Mouse (Mus musculus) mesoderm, embryonic 11.5 days (tissue): ENCODE measurements around the gene Pold3.
"Not testable (repeated sequence)": the region's sequence is repeated elsewhere in the genome, so short reads cannot be mapped to it uniquely, and the experiment has no call there.

Experiments used
- DNase-seq: peaks from one replicate; pipeline ENCODE4 v3.0.0-alpha.2; 2012; ENCODE audit warnings: low read depth, low spot score

The Pold3 gene

DNA sequence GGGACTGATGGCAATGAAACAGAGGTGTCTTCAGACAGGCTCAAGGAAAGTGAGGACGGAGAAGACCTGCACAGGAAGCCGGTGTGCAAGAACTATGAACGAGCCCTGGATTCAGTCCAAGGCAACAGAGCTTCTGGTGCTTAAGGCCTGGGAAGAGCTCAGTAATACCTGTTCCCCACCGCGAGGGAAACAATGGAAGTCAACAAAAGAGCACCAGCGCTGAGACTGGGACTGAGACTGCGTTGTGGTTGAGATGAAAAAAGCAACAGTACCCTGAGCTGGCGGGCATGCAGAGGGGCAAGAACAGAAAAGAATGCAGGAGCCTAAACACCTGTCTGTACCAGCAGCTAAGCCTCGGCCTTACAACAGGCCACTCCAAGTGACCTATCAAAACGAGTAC, 9.9 kb downstream of the Pold3 start:
- DNase-seq: no peak

DNA sequence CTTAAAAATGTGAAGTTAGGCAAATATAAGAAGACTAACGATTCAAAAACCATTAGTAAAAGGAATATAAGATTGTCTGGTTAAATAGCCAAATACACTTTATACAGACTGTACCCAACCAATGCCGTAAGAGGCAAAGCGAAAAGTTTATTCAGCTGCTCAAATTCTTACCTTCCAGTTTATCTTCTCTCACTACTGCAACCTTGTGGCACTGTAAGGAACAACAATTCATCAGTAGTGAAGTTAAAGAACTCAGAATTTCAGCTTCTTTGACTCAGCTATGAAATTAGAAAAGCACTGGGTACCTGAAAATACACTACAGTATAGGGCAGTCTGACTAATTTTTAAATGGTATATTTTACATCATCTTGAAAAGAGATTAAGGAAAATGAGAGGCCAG, 13.0 kb downstream of the Pold3 start:
- DNase-seq: peak; percentile 34

DNA sequence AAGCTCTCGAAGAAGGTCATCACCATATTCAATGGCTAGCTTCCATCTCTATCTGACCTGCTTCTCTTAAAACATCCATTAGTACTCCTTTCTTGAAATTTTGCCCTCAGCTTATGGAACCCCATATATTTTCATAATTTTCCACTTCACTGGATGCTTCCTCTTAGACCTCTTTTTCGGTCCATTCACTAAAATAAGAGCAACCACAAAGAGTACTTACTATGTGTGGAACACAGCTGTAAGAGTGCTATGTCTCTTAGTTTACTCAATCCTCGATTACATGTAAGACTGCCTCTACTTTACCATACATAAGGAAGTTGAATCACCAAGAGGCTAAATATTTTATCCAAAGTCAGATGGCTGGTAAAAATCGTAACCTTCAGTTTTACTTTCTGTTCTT, 16.7 kb downstream of the Pold3 start:
- DNase-seq: no peak

DNA sequence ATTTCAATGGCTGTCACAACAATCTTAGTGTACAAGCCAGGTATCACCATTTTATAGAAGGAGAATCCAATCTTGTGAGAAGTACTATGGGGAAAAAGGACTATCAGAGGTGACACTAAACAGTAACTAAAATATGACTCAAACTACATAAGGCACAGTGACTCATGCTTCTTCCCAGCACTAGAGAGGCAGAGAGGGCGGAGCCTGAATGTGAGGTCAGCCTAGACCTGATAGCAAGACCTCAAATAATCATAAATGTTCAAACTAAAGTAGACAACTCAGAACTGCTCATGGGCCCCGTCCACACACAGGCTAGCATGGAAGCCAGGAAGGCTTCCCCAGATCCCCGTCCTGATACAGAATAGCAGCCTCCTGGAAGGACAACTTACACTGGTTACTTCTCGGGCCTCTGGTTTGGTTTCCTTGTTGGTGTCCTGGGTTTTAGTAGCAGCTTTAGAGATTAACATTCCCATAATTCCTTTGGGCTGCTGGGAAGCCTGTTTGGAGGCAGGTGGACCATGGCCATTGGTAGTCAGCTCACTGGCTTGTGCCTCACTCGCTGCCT, 21.3 kb downstream of the Pold3 start:
- DNase-seq: no peak

DNA sequence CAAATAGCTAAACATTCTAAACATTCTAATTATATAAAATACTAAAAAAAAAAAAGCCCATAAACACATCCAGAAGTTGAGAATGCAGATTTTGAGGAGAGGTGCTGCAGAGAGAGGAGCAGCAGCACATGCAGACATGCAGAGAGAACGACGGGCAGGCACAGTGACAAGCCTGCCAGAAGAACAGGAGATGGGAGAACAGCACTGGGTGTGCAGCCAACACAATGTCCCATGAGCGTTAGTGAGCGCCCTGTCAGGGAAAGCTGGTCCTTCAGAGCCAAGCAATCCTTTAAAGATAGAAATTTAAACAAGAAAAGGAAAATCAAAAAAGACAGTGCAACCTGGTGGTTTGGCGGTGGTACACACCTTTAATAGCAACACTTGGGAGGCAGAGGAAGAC, 34.5 kb downstream of the Pold3 start:
- DNase-seq: no peak

DNA sequence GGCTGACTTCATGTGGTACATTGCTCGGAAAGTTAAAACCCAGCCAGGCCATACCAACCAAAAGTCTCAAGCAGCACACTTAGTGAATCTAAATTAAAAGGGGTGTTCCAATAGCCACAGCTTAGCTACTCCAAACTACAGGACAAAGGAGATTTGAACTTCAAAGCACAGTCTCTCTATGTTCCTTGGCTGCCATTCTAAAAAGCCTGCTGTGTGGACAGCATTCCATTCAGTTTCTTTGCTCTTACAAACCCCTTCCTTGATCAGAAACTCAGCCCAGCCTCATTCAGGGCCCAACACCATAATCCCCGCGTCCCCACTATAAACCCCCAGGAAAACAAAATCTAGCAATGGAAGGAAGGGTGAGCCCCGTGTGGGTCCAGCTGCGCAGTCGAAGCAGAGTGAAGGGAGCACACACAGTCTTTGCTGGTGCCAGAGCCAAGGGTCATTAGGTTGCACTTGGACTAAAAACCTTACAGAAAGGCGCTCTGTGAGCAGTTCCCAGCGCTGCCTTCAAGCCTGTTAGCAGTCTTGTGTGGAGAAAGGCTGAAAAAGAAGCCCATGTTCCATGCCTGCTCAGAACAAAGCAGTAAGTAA, 35.1 kb downstream of the Pold3 start:
- DNase-seq: no peak

DNA sequence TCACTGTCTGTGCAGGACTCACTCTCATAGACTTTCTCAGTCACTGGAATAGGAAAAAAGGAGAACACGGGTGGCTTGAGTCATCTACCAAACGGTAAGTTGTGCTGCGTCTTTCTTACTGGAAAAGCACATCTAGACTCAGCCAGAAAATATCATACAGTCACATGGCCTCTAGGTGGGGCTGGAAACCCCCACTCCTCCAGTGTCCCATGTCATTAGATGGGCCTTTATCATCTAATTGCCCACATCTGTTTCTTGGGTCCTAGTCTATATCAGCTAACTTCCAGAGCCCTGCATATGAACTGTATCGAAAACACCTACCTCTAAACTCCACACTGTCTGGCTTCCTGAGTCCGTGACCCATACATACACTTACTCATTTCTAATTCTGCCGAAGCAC, 37.6 kb downstream of the Pold3 start:
- no peak for DNase-seq

DNA sequence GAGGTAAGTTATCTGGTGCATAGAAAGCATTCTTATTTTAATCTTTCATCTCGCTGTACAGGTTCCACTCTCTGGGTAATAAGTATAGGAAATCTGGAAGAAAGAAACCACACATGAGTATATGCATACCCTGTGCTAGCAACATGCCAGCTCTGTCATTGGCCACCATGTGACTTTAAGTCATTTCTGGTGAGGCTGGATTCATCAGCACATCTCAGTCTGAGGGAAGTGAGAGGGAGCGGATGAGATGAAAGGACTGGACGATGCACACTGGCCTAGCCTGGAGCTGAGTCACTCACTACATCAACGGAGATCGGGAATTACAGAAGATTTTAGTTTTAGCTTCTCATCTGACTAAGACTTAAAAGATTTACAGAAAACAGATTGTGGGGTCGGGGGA, 38.5 kb downstream of the Pold3 start:
- no peak for DNase-seq

DNA sequence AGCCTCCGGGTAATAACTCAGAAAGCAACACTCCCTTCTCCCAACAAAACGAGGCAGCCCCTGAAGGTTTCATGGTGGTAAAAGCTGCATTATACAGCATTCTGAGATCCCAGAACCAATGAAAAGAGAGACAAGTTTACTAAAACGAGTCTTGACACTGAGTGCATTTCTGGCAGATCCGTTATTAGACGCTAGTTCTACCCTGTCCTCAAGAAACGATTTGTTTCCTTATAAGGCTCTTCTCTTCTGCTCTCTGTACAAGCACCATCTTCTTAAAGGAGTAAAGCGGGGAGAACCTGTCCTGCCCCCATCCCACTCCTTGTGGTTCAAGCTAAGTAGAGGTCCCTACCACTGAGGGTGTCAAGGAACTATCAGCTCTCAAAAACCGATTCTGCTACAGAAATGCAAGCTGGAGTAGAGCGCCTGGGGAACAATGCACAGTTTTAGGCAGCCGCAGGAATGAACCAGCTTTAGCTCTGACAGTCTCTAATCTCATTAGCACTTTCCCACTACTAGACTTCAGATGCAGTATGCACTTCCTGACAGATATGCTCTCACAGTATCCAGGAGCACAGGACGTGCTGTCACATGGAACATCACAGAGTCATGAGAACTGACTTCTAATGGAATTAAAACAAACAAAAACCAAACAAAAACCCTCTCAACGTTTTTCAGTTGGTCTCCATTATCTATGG, 41.1 kb downstream of the Pold3 start:
- no peak for DNase-seq

DNA sequence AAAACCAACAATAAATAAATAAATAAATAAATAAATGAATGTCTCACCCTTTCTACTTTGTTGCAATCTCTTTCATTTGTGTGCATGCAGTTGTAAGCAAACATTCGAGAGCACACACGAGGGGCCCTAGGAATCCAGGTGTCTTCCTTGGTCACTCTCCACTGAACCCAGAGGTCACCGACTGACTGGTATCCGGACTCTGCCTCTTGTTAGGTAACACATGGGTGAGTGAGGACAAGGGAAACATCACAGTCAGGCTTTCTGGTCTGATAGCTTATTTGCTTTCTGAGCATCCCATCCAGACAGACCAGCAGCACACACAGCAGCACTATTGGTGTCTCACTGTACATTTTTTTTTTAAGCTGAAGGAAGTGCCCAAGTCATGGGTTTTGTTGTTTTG, 44.3 kb downstream of the Pold3 start:
- DNase-seq: no peak

DNA sequence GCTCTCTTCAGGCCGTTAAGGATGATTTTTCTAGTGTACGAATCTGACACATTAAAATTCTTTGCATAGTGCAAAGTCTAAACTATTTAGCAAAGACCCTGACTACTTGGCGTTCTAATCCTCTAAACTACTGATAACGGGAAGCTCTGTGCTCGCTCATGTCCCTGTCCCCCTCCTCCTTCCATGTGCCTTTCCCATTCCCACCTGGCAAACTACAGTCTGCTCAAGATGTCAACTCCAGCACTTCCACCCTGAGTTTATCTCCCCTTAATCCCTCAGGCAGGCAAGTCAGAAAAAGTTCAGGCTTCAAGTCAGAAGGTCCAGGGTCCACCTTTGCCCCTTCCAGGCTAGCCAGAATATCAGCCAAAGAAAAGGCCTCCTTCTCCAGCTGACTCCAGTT, 45.1 kb downstream of the Pold3 start:
- DNase-seq: no peak

DNA sequence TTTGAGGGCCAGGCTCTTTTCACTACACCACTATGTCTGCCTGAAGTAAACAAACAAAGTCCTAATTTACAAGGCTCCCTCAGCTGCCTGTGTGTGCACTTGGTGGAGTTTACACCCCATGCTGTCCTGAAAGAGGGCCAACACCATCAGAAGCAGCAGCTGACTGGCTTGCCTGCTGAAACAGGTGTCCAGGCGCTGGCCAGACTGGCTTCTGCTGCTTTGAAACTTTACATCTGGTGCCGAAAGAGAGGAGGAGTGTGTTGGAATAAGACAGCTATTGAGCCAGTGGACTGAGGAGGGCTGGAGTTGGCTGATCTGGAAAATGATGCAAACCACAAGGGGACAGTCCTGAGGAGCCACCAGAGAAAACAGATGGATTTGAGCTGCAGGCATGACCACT, 47.4 kb downstream of the Pold3 start:
- DNase-seq: no peak

DNA sequence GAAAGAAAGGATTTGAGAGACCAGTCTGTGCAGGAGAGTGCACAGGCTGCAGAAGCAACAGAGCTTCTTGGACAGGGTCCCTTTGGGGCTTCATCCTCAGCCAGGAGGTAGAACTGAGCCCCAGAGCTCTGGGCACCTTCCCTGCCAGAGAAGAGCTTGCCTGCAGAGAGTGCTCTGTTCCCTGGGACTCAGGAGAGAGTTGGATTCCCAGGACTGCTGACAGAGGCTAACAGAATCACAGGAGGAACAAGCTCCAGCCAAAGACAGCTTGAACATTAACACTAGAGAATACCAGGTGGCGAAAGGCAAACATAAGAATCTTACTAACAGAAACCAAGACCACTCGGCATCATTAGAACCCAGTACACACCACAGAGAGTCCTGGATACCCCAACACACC, 68.4 kb downstream of the Pold3 start:
- not testable (repeated sequence) for DNase-seq

DNA sequence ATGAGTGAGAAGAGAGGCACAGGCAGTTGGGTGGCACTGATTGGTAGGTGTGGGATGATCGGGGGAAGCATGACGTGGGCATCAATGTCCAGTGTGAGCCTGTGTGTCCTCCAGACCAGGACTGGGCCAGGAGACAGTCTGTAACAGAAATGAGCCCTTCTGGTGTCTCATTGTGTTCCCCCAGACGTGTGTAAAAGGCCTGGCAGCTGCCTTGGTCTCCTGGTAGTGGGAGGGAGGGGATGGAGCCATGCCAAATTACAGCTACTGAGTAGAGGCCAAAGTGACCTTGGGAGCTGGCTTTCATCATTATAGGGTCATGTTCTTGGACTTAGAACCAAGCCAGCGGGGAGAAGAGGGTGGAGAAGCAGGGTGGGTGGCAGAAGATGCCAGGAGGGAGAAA, 69.5 kb downstream of the Pold3 start:
- DNase-seq: no peak

DNA sequence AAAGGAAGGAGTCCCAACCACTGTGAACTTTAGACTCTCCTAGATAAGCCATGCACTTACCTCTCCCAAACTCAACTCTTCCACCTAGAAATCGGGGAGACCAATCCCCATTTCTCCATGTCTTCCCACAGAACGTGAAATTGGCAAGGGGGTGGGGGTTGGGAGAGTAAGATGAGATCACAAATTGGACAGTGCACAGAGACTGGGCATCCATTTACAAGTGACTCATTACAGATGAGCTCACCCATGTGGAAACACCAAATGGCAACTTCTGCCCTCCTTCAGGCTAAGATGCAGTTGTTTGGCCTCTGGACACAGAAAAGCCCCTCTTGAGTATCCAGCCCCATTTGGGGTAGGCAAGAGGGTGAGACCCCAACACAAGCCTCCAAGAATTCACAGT, 74.9 kb downstream of the Pold3 start:
- DNase-seq: no peak

DNA sequence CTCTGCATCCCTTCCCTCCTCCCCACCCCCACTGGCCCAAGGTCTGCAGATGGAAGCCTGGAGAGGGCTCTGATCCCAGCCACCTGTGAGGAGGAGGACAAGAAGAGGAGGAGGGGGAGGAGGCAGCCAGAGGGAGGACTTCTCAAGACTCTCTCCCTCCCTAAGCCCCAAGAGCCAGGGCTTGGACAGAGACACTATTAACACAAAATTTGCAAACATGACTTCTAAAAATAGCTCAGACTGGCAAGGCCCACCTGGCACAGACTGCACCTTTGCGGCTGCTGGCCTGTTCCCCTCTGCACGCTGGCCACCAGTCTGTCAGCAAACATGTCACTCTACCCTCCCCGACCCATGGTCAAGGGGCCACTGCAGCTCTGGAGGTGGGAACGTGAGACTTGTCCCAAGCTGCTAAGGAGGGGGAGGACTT, 77.7 kb downstream of the Pold3 start:
- no peak for DNase-seq

DNA sequence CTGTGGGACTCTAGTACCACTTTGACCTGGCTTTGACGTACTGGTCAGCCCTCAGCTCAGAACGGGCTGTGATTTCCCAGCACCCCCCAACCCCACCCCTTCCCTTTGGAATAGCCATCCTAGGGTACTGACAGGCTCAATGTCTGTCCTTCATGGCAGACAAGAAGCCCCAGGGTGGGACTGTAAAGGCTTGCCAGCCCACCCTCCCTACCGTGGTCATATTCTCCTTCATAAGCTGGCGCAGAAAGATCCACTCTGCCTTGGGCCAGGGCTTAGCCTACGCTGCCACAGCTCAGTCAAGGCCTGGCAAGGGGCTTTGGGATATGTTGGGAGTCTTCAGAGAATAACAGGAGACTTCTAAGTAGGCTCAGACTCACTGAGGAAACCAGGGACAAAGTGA, 78.3 kb downstream of the Pold3 start:
- no peak for DNase-seq

DNA sequence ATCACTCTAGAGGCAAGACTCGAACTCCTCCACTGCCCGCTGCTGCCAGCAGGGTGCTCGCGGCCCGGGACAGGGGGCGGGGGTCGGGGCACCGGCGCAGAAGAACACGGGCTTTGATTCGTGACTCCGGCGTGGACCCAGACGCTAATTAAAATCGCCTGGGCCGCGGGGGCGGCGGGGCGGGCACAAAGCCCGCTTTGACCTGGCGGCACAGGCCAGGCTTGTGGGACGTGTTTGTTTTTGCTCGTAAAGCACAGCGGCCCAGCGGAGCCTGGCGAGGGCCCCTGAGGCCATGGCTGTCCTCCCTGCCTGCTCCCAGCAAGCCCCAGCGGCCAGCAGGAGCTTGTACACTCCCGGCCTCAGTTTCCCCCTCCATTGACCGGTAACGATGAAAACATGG, 79.2 kb downstream of the Pold3 start:
- peak; percentile 43 for DNase-seq

DNA sequence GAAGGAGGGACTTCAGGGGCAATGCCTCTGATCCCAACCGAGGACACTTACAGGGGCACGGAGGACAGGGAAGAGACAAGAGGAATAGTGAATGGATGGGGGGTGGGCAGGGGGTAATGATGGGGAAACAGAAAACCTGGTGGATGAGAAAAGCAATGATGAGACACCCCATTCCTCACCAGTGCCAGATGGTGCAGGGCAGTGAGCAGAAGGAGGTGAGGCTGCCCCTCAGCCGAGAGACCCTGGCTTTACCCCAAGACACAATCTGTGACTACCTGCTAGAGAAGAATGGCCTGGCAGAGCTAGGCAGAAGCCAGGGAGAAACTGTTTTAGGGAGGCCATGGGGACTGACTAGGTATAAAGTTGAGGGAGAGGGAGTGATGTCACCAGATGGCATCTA, 84.9 kb downstream of the Pold3 start:
- DNase-seq: no peak

DNA sequence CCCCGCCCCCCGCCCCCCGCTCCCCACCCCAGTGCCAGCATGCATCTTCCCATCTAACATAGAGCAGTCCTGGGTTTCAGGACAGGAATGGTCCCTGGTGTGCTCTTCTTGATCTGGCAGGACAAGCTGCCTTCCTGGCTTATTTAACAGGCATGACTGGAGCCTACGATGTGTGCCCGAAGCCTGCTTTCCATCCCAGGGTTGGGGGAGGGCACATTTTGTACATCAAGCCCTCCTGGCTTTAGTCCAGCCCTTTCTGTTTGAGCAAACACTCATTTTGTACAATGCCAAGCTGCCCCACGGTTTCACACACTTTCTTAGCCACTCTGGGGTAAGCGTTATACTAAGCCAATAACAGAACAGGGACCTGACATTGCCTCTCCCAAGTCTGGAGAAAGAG, 85.3 kb downstream of the Pold3 start:
- no peak for DNase-seq

DNA sequence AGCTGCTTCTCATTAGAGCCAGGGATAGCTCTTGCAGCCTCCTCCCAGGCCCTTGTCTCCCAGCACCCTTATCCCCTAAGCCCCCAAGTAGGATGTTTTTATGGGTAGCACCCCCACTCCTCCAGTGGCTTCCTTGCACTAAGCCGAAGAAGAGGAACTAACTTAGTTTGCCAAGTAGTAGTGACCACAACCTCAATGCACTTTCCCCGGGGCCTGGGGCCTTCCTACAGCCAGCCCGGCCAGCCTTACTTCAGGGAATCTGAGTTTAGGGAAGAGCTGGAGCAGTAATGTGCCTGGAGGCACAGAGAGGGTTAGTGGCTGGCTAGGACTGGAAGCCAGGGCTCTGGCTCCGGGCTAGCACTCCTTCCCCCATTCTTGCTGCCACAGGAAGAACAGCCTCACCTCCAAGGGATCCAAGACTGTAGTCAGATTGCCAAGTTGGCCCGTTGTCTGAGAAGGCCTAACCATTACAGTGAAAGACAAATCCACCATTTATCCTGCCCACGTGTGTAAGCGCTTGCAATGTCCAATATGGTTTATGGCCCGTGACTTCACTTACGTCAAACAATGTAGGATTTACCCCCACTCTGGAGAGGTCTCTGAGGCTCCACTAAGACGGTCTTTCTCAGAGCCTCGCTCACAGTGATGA, 86.4 kb downstream of the Pold3 start:
- DNase-seq: no peak

DNA sequence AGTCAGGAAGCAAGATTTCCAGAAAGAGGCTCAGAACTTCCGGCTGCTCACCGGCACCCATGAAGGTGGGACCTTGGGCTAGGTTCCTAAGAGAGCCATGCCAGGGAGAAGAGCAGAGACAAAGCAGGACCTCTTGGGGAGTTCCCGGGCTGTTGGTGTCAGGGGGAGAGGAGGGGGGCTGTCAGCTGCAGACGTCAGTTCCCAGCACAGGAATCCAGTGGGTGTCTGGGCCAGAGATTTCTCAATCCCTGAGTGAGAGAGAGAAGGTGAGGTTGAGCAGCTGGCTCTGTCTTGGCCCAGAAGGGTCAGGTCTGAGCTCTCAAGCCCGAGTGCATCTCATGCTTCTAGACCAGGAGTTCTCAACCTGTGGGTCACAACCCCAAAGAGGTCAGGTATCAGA, 87.7 kb downstream of the Pold3 start:
- no peak for DNase-seq
